Mouse (Mus musculus) embryonic stem cell, embryonic (primary cell): ENCODE data around the gene H2-Eb2.

Experiments
- CTCF ChIA-PET, 4 experiments: fragments of 300-600 bp in 2 of 4; fragments of 350-600 bp in 2 of 4; sonication (Branson Sonifier 250); formaldehyde crosslinking; loops; one replicate each; lab custom pipeline; 2022; ENCODE audit warnings: inconsistent platforms in 2 of 4; lab: Charles Lee
- POLR2A ChIA-PET, 4 experiments: fragments of 300-600 bp in 2 of 4; fragments of 350-600 bp in 2 of 4; sonication (Branson Sonifier 250); formaldehyde crosslinking; loops; one replicate each; lab custom pipeline; 2022; ENCODE audit warnings: antibody characterized with exemption in 4 of 4, inconsistent platforms in 1 of 4; lab: Charles Lee

Gene H2-Eb2

DNA sequence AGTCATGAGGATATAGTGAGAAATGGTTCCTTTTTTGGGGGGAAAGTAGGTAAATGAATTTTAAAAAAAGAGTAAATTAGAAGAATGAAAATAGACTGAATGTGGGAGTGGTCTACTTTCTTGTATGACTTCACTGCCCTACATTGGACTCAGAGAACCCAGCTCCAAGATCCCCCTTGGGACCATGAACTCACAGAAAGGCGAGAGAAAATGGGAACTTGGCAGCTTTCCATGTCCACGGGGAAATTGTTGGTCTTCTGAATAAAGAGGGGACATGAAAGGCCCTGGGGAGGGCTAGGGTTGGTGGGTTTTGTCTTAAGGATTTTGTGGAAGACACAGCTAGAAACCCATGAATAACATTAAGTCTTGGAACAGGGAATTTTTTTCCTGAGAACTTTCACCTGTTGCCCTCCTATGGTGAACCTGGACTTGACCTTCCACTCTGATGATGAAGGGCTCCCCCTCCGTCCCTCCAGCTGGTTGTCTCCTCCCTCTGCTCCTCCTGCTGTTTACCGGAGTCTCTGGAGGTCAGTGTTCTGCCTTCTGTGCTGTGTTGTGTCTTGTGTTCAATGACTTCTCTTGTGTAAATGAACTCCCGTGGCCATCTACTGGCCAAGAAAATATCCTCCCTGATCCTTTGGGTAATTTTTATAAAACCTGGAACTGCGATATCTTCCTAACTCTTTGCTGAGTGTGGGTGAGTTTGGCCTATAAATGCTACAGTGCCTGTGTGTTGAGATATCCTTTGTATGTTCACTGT is 52.2 kb downstream of the H2-Eb2 start:
- POLR2A ChIA-PET, result interaction anchor here in 2 of 4 experiments (0.5 to 1.0 kb wide), 2 partner anchors 462 to 1624 kb away, joined by 4 read pairs; no protein-coding TSS in a partner anchor
- CTCF ChIA-PET, result interaction anchor here in 2 of 4 experiments (0.6 to 1.6 kb wide), 4 partner anchors 34 to 590 kb away, joined by 3 to 7 read pairs (median 4); no protein-coding TSS in a partner anchor

DNA sequence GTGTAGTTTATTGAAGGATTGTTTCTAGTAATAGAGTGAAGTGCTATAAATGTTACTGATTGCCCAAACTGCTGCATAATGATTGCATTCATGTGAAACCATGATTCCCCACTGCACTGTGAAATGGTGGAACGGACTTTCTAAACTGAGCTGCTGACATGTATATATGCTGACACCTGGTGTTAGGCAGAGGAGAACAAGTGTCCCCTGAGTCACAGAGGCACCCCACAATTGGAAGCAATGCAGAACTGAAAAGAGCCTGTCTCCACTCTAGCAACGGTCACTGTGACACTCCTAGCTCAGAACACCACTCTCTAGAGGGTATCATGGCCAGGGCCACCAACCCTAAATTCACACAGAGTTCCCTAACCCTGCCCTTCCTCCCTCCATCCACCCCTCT is 53.3 kb downstream of the H2-Eb2 start:
- CTCF ChIA-PET, result interaction anchor here in 1 of 4 experiments (2.4 kb wide), 1 partner anchor 129 kb away, joined by 5 read pairs; no protein-coding TSS in a partner anchor
- POLR2A ChIA-PET, result no interaction called here

- ChIA-PET POLR2A (no interaction called here), CTCF (interaction anchor here in 2 of 4 experiments (0.5 to 2.4 kb wide), 2 partner anchors 130 to 244 kb away, joined by 3 to 5 read pairs; no protein-coding TSS in a partner anchor)
Measured at GRCm38 (mm10) chr17:34379451-34379850, 54.0 kb downstream of the H2-Eb2 start.

GRCm38 (mm10) chr17:34381876-34382275 is 56.4 kb downstream of the H2-Eb2 start:
- ChIA-PET CTCF (interaction anchor here (0.6 to 2.2 kb wide), 17 partner anchors 11 to 379 kb away, joined by 3 to 14 read pairs (median 4); no protein-coding TSS in a partner anchor), POLR2A (interaction anchor here in 3 of 4 experiments (0.6 to 1.6 kb wide), 7 partner anchors 16 to 263 kb away, joined by 3 to 6 read pairs (median 3); partner anchors contain the start of genes BC051142 (in 1 of the 3) and H2-DMa (in 1 of the 3))

- CTCF ChIA-PET, result interaction anchor here in 2 of 4 experiments (0.6 to 2.2 kb wide), 5 partner anchors 133 to 307 kb away, joined by 3 to 14 read pairs (median 9); no protein-coding TSS in a partner anchor
- POLR2A ChIA-PET, result interaction anchor here in 1 of 4 experiments (1.1 to 1.6 kb wide), 3 partner anchors 15 to 118 kb away, joined by 3 to 6 read pairs (median 3); partner anchors contain the start of gene BC051142
Measured at GRCm38 (mm10) chr17:34383212-34383611, 57.7 kb downstream of the H2-Eb2 start.

GRCm38 (mm10) chr17:34384699-34385098 is 59.2 kb downstream of the H2-Eb2 start:
- CTCF ChIA-PET, result interaction anchor here (0.6 to 1.8 kb wide), 14 partner anchors 14 to 297 kb away, joined by 3 to 9 read pairs (median 3); partner anchors contain the start of gene BC051142 (in 1 of the 4)
- POLR2A ChIA-PET, result interaction anchor here in 1 of 4 experiments (1.4 kb wide), 1 partner anchor 15 kb away, joined by 3 read pairs; no protein-coding TSS in a partner anchor

- ChIA-PET POLR2A (interaction anchor here in 2 of 4 experiments (0.6 kb wide), 2 partner anchors 119 to 414 kb away, joined by 3 to 4 read pairs; no protein-coding TSS in a partner anchor), CTCF (interaction anchor here in 3 of 4 experiments (0.6 to 3.7 kb wide), 5 partner anchors 12 to 581 kb away, joined by 3 to 25 read pairs (median 7); partner anchors contain the start of gene BC051142 (in 1 of the 3))
Measured at GRCm38 (mm10) chr17:34386656-34387055, 61.2 kb downstream of the H2-Eb2 start.

DNA sequence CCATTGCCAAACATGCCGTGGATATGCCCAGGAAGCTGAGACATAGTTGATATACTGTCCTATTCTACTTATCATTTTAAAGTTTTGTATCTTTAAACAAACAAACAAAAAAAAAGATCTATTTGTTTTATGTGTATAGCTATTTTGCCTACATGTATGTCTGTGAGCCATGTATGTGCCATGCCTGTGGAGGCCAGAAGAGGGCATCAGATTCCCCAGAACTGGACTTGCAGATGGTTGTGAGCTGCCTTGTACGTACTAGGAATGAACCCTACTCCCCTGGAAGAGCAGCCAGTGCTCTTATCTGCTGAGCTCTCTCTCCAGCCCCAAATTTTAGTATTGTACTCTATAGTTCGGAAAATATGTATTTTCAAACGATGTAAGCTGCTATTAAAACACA is 63.0 kb downstream of the H2-Eb2 start:
- ChIA-PET POLR2A (interaction anchor here in 3 of 4 experiments (0.6 to 2.5 kb wide), 7 partner anchors 10 to 184 kb away, joined by 3 to 10 read pairs (median 4); partner anchors contain the start of gene BC051142 (in 2 of the 3)), CTCF (interaction anchor here (0.5 to 3.7 kb wide), 31 partner anchors 9 to 555 kb away, joined by 3 to 25 read pairs (median 3); partner anchors contain the start of gene BC051142 (in 3 of the 4))
